Mouse (Mus musculus) heart, postnatal 0 days (tissue): ENCODE measurements at regions not wholly inside any gene's neighbourhood (a gene's known extent, or its start where the extent isn't known, plus 50 kb on each side); places are given as distances from the start of the nearest gene placed in this dataset.

Experiments used
- ATAC-seq: fragments of 200-750 bp; cut with Nextera tagmentation; 2 replicates; pipeline ENCODE4 v1.8.0; 2017; ENCODE audit warnings: low read depth, moderate number of reproducible peaks, moderate library complexity; ENCODE audit not compliant: insufficient read depth
- DNase-seq: peaks from one replicate; pipeline ENCODE4 v3.0.0-alpha.2; 2016; ENCODE audit warnings: low spot score
- H3K27ac ChIP-seq: fragments of 300-500 bp; sonication (generic); 2 replicates; pipeline ENCODE4 v1.5.1; 2014; ENCODE audit warnings: low read depth, mild to moderate bottlenecking
- H3K27me3 ChIP-seq: fragments of 300-500 bp; sonication (generic); 2 replicates; pipeline ENCODE4 v1.6.1; 2014; ENCODE audit warnings: low read length, mixed read lengths; ENCODE audit not compliant: control insufficient read depth, insufficient read depth
- H3K36me3 ChIP-seq: fragments of 300-500 bp; sonication (generic); replicated peaks from 2 replicates; pipeline ENCODE4 v1.6.1; 2014; ENCODE audit warnings: low read length, mixed read lengths; ENCODE audit not compliant: control insufficient read depth, insufficient read depth
- H3K4me1 ChIP-seq: fragments of 300-500 bp; sonication (generic); 2 replicates; pipeline ENCODE4 v1.6.1; 2014; ENCODE audit warnings: antibody characterized with exemption; ENCODE audit not compliant: control insufficient read depth, insufficient read depth
- H3K4me2 ChIP-seq: fragments of 300-500 bp; sonication (generic); 2 replicates; pipeline ENCODE4 v1.6.1; 2014; ENCODE audit warnings: low read depth, mild to moderate bottlenecking, low read length, moderate library complexity
- H3K4me3 ChIP-seq: fragments of 300-500 bp; sonication (generic); 2 replicates; pipeline ENCODE4 v1.5.1; 2014; ENCODE audit warnings: low read depth, low read length
- H3K9ac ChIP-seq: fragments of 300-500 bp; sonication (generic); replicated peaks from 2 replicates; pipeline ENCODE4 v1.6.1; 2014; ENCODE audit warnings: low read depth, low read length, mixed read lengths
- H3K9me3 ChIP-seq: fragments of 300-500 bp; sonication (generic); replicated peaks from 2 replicates; pipeline ENCODE4 v1.6.1; 2016; ENCODE audit warnings: low read length; ENCODE audit not compliant: control insufficient read depth
- CTCF ChIP-seq: IDR thresholded peaks from 2 replicates; pipeline ENCODE4 v1.5.1; 2016; ENCODE audit warnings: antibody characterized with exemption, control low read depth, low read depth
- EP300 ChIP-seq: IDR thresholded peaks from 2 replicates; pipeline ENCODE4 v1.6.1; 2016; ENCODE audit warnings: antibody characterized with exemption, low read depth
- WGBS: fragments of 180-500 bp; shearing (Covaris S2); extraction: QIAGEN DNeasy Blood & Tissue Kit; methylation state at CpG from one replicate; pipeline ENCODE4 v1.1.7; 2014; 5-methylcytosine and 5-hydroxymethylcytosine counted together

DNA sequence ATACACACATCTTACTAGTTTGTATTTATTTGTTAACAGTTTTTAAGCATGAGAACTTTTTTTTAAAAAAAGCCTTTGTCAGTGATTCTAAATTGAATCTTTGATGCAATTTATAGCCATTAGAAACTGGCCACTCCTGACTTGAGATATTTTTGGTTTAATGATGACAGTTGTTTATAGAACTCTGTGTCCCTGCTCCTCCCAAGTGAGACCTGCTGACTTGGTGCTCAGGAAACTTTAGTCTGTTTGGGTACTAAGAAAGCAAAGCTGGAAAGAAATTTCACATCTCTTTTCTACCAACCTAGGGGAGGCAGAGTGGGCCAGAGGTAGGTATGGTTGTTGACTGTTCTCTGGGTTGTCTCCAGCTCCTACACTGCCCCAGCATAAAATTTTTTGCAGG lies 214.0 kb upstream of the Nampt start:
- no peak for ATAC-seq
- no peak for DNase-seq
- H3K27ac ChIP-seq, result no peak overlapping the region

DNA sequence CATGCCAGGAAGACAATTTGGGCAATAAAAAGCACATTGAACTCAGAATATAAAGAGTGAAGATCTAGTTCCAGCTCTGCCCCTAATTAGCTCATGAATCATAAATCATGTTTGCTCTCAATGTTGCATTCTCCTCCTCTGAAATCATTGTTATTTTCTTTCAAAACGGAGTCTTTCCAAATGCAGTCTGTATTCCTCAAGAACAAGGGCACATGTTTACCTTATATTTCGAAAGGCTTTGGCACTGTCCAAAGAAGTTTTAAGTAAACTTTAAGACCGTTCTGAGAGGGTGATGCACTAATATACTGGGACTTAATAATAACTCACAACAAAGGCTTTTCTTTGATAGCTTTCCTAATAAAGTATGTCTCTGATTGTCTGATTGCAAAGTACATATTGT lies 204.3 kb upstream of the Nampt start:
- no peaks in the 10 kb centered on the region for H3K36me3 ChIP-seq
- H3K4me3 ChIP-seq, result no peak overlapping the region
- TF ChIP-seq CTCF (no peak), EP300 (no peak)
- H3K27ac ChIP-seq, result no peak overlapping the region
- no peaks in the 10 kb centered on the region for H3K9me3 ChIP-seq
- H3K4me1 ChIP-seq, result no peaks in the 10 kb centered on the region
- DNase-seq (no peak), ATAC-seq (no peak)
- no peak overlapping the region for H3K9ac ChIP-seq
- H3K4me2 ChIP-seq, result no peak overlapping the region
- no peaks in the 10 kb centered on the region for H3K27me3 ChIP-seq
- 69% methylated on average over 3 of the region's 3 CpGs for WGBS

More for the DNA sequence above, 214.0 kb upstream of the Nampt start:
- Histone ChIP-seq H3K27me3 (no peaks in the 10 kb centered on the region), H3K4me3 (no peak overlapping the region), H3K4me1 (no peaks in the 10 kb centered on the region), H3K9me3 (no peaks in the 10 kb centered on the region), H3K4me2 (no peak overlapping the region), H3K36me3 (no peaks in the 10 kb centered on the region), H3K9ac (no peak overlapping the region)
- no peak for TF ChIP-seq CTCF
- no peak for TF ChIP-seq EP300

DNA sequence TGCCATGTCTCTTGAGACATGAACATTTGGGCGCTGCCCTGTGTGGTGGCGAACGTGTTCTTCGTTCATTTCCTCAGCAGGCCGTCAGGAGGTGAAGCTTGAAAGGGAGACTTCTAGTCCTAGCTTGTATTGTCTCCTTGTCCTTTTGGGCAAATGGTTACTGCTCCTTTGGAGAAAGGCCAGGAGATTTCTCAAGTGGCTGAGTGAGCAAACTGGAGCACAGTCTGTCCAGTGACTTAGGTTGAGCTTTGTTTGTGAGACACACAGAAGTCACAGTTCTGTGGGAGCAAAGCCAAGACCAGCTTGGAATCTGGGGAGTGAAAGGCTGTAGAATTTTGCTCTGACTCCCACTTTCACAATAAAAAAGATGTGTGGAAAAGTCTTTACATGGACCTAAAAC lies 203.3 kb upstream of the Nampt start:
- no peak overlapping the region for H3K27ac ChIP-seq
- H3K9ac ChIP-seq, result no peak overlapping the region
- DNase-seq (no peak), ATAC-seq (no peak)
- no peak overlapping the region for H3K4me2 ChIP-seq
- no peaks in the 10 kb centered on the region for H3K36me3 ChIP-seq
- H3K4me3 ChIP-seq, result no peak overlapping the region
- no peaks in the 10 kb centered on the region for H3K4me1 ChIP-seq
- H3K27me3 ChIP-seq, result no peaks in the 10 kb centered on the region
- H3K9me3 ChIP-seq, result peaks cover 8% of the 10 kb centered on the region; the same call in 1 of the 2 replicates
- TF ChIP-seq CTCF (no peak), EP300 (no peak)
- 84% methylated on average over 5 of the region's 5 CpGs for WGBS

DNA sequence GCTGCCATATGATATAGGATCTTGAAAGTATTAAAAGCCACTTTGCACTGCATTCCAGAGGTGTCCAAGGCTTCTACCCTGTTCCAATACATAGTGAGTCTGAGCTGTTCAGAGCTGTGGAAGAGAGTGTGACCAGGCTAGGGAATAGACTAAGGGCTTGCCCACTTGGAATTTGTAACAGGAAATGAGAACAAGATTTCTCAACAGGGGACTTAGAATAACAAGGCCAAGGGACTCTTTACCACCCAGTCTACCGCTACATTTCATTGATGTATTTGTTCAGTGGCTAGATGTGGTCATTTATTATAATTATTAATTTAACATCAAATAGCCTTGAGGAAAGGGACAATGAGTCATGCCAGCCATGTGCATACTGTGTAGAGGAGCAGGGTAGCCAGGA lies 202.3 kb upstream of the Nampt start:
- Histone ChIP-seq H3K9me3 (peaks cover 8% of the 10 kb centered on the region; the same call in 1 of the 2 replicates), H3K4me3 (no peak overlapping the region), H3K27me3 (no peaks in the 10 kb centered on the region), H3K36me3 (no peaks in the 10 kb centered on the region), H3K27ac (no peak overlapping the region), H3K4me1 (no peaks in the 10 kb centered on the region), H3K4me2 (no peak overlapping the region), H3K9ac (no peak overlapping the region)
- ATAC-seq (no peak), DNase-seq (no peak)
- 71% methylated on average over 1 of the region's 1 CpGs for WGBS
- TF ChIP-seq CTCF, result no peak
- no peak for TF ChIP-seq EP300

GRCm38 (mm10) chr12:32619830-32620229 lies 199.5 kb upstream of the Nampt start:
- TF ChIP-seq CTCF (no peak), EP300 (no peak)
- DNase-seq (no peak), ATAC-seq (no peak)
- Histone ChIP-seq H3K36me3 (no peaks in the 10 kb centered on the region), H3K4me1 (no peaks in the 10 kb centered on the region), H3K9ac (no peak overlapping the region), H3K27me3 (no peaks in the 10 kb centered on the region), H3K4me3 (no peak overlapping the region), H3K4me2 (no peak overlapping the region), H3K27ac (no peak overlapping the region), H3K9me3 (peaks cover 8% of the 10 kb centered on the region; the same call in 1 of the 2 replicates)
- WGBS, result 61% methylated on average over 4 of the region's 4 CpGs

- no peak for DNase-seq
- TF ChIP-seq EP300 (no peak), CTCF (no peak)
- H3K9me3 ChIP-seq, result peaks cover 8% of the 10 kb centered on the region; the same call in 1 of the 2 replicates
- H3K27me3 ChIP-seq, result no peaks in the 10 kb centered on the region
- no peak for ATAC-seq
- H3K27ac ChIP-seq, result no peak overlapping the region
- no peaks in the 10 kb centered on the region for H3K4me1 ChIP-seq
- no peaks in the 10 kb centered on the region for H3K36me3 ChIP-seq
- 81% methylated on average over 5 of the region's 5 CpGs for WGBS
- H3K9ac ChIP-seq, result no peak overlapping the region
- H3K4me3 ChIP-seq, result no peak overlapping the region
- H3K4me2 ChIP-seq, result no peak overlapping the region
Measured at GRCm38 (mm10) chr12:32621739-32622138, 197.6 kb upstream of the Nampt start.
